Mouse (Mus musculus) hindbrain, embryonic 12.5 days (tissue): ENCODE results near the gene Rsf1. TPM values are rescaled to one million over a fixed set of nuclear protein-coding genes. Genes with fewer than 3 reads are reported as not detected.
A peak's percentile ranks its signal among the peaks of the same experiment; 100 is the strongest.

Source experiments
- ATAC-seq: fragments of 200-750 bp; cut with Nextera tagmentation; 2 replicates; pipeline ENCODE4 v1.8.0; 2017; ENCODE audit warnings: moderate TSS enrichment; ENCODE audit not compliant: low FRiP score
- H3K27ac ChIP-seq: fragments of 300-500 bp; sonication (generic); 2 replicates; pipeline ENCODE4 v1.5.1; 2016; ENCODE audit warnings: mild to moderate bottlenecking
- H3K27me3 ChIP-seq: fragments of 300-500 bp; sonication (generic); 2 replicates; pipeline ENCODE4 v1.6.1; 2016; ENCODE audit warnings: mild to moderate bottlenecking
- H3K36me3 ChIP-seq: fragments of 300-500 bp; sonication (generic); 2 replicates; pipeline ENCODE4 v1.6.1; 2016; ENCODE audit warnings: mild to moderate bottlenecking
- H3K4me1 ChIP-seq: fragments of 300-500 bp; sonication (generic); 2 replicates; pipeline ENCODE4 v1.6.1; 2016
- H3K4me2 ChIP-seq: fragments of 300-500 bp; sonication (generic); replicated peaks from 2 replicates; pipeline ENCODE4 v1.6.1; 2016; ENCODE audit warnings: mild to moderate bottlenecking
- H3K4me3 ChIP-seq: fragments of 300-500 bp; sonication (generic); 2 replicates; pipeline ENCODE4 v1.5.1; 2016; ENCODE audit warnings: mild to moderate bottlenecking
- H3K9ac ChIP-seq: fragments of 300-500 bp; sonication (generic); 2 replicates; pipeline ENCODE4 v1.6.1; 2016; ENCODE audit warnings: mild to moderate bottlenecking, moderate library complexity
- H3K9me3 ChIP-seq: fragments of 300-500 bp; sonication (generic); replicated peaks from 2 replicates; pipeline ENCODE4 v1.6.1; 2016; ENCODE audit warnings: mild to moderate bottlenecking
- WGBS: fragments of 180-500 bp; shearing (Covaris S2); methylation state at CpG from one replicate; pipeline ENCODE4 v1.1.7; 2016; 5-methylcytosine and 5-hydroxymethylcytosine counted together
- polyA plus RNA-seq: library from polyadenylated mRNA; unstranded; fragments of >200 nt; fragmentation: Nextera tagmentation; extraction: Ambion mirVana; gene quantifications from 2 replicates; pipeline ENCODE4 v1.2.1, GENCODE M21; 2016

Rsf1 gene
- polyA plus RNA-seq, 1 experiment from 2014 or later: 33.2 TPM

DNA sequence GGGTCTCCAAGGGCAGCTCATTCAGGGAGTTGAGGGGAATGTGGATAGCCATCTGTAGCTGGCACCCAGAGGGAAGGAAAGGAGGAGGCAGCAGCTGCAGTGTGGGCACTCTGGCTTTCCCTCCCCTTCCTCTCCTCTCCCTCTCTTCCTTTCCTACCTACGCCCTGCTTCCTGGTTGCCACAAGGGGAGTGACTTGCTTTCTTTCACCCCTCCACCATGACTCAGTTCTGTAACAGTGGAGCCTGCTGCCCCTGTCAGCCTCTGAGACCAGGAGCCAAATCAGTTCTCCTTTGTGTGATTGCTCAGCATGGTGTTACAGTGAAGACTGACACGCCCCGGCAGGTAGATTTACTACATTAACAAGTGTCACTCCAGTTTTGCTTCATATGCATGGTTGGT is 129.5 kb downstream of the Rsf1 start:
- no peaks in the 10 kb centered on the region for H3K9me3 ChIP-seq
- peaks cover 25% of the 10 kb centered on the region for H3K36me3 ChIP-seq
- H3K27ac ChIP-seq: no peak overlapping the region
- no peak for ATAC-seq
- no peak overlapping the region for H3K9ac ChIP-seq
- H3K4me2 ChIP-seq: no peak overlapping the region
- H3K4me3 ChIP-seq: no peak overlapping the region
- H3K4me1 ChIP-seq: no peaks in the 10 kb centered on the region
- 89% methylated on average over 3 of the region's 3 CpGs for WGBS
- no peaks in the 10 kb centered on the region for H3K27me3 ChIP-seq

DNA sequence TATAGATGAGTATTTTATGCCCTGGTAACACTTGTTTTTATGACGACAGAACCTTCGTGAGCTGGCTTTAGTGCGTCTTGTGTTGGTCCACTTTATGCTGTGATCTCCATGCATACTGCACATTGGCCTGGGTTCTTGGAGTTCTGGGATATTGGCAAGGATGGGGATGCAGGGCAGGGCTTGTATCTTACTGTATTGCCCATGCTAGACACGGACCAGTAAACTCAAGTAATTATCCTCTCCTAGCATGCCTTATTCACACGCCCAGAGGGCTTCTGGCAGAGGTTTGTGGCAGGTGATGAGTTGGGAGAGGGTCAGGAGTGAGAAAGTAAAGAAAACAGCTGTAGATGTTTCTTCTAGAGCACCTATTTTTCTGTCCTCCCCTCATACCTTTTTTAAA is 135.0 kb downstream of the Rsf1 start:
- WGBS: 96% methylated on average over 5 of the region's 5 CpGs
- ATAC-seq: no peak
- Histone ChIP-seq H3K27me3 (no peaks in the 10 kb centered on the region), H3K9ac (no peak overlapping the region), H3K4me1 (no peaks in the 10 kb centered on the region), H3K27ac (no peak overlapping the region), H3K9me3 (no peaks in the 10 kb centered on the region), H3K4me3 (no peak overlapping the region), H3K36me3 (peaks cover 70% of the 10 kb centered on the region), H3K4me2 (no peak overlapping the region)

DNA sequence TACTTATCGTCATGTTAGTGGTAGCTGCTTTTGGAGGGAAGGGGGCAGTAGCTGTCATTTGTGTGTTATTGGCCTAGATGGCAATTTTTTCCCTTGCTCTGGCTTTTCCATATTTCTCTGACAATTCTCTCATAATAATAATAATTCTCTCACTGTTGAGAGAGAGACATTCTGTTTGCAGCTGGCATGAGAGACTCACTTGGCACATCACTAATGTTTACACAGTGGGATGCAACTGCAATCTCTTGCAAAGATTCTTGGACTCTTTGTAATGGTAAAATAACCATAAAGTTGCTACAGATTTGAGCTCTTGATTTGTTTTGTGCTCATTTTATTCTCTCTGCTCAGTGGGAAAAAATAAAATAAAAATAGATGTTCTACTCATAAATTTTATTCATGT is 137.6 kb downstream of the Rsf1 start:
- Histone ChIP-seq H3K9me3 (no peaks in the 10 kb centered on the region), H3K9ac (no peak overlapping the region), H3K4me1 (no peaks in the 10 kb centered on the region), H3K36me3 (peaks cover 73% of the 10 kb centered on the region), H3K4me3 (no peak overlapping the region), H3K4me2 (no peak overlapping the region), H3K27me3 (no peaks in the 10 kb centered on the region), H3K27ac (no peak overlapping the region)
- no peak for ATAC-seq
- WGBS: 96% methylated on average over 1 of the region's 1 CpGs

DNA sequence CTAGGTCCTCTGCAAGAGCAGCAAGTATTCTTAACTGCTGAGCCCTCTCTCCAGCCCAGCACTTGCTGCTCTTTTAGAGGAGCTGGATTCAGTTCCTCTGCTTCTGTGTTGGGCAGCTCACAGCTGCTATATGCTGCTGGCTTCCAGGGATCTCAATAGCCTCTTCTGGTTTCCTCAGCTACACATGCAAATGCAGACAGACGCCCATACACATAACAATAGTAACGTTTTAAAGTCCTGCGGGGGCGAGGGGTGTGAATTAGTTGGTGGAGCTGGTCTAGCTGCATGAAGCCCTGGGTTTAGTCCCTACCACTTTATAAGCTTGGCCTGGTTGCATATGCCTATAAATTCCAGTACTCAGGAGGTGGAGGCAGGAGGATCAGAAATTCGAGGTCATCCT is 139.4 kb downstream of the Rsf1 start:
- Histone ChIP-seq H3K27me3 (no peaks in the 10 kb centered on the region), H3K4me2 (no peak overlapping the region), H3K36me3 (peaks cover 61% of the 10 kb centered on the region), H3K27ac (no peak overlapping the region), H3K9me3 (no peaks in the 10 kb centered on the region), H3K4me1 (no peaks in the 10 kb centered on the region), H3K4me3 (no peak overlapping the region), H3K9ac (no peak overlapping the region)
- WGBS: 69% methylated on average over 5 of the region's 5 CpGs
- no peak for ATAC-seq

DNA sequence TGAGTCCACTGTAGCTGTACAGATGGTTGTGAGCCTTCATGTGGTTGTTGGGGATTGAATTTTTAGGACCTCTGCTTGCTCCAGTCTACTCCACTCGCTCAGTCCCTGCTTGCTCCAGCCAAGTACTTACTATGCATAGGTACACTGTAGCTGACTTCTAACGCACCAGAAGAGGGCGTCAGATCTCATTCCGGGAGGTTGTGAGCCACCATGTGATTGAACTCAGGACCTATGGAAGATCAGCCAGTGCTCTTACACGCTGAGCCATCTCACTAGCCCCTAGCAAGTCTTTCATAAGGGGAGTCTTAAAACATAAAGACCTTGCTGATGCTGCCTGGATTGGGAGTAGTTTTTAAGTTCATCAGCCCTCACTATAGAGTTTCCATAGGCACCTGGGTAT is 140.4 kb downstream of the Rsf1 start:
- Histone ChIP-seq H3K4me1 (no peaks in the 10 kb centered on the region), H3K9ac (no peak overlapping the region), H3K4me2 (no peak overlapping the region), H3K9me3 (no peaks in the 10 kb centered on the region), H3K27me3 (no peaks in the 10 kb centered on the region), H3K4me3 (no peak overlapping the region), H3K36me3 (peaks cover 50% of the 10 kb centered on the region), H3K27ac (no peak overlapping the region)
- WGBS: 83% methylated on average over 5 of the region's 5 CpGs
- ATAC-seq: no peak

DNA sequence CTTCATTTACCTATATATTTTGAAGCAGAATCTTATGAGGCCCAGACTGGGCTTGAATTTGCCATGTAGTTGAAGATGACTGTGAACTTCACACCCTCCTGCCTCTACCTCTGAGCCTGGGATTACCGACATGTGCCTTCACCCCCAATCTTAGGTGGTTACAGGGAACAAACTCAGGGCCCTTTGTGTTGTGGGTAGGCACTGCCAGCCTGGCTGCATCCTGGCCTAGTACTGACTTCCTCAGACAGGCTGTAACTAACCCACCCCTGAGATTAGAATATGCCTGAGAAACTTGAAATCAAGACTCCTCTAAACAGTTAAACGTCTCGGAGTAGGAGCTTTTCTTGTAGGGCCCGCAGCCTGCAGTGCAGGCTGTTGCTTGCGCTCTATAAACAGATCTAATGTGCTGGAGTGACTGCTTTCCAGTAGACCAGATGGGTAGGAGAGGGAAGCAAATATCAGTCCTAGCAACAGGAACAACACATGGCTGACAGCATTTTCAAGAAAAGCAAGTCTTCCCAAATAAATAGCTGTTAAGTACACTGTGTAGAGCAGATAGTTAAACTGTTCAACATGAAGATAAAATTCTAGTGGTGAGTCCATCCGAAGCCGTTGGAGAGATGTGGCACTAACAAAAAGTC is 142.7 kb downstream of the Rsf1 start:
- H3K4me3 ChIP-seq: no peak overlapping the region
- no peak overlapping the region for H3K9ac ChIP-seq
- H3K27ac ChIP-seq: no peak overlapping the region
- ATAC-seq: no peak
- H3K9me3 ChIP-seq: no peaks in the 10 kb centered on the region
- H3K36me3 ChIP-seq: peaks cover 32% of the 10 kb centered on the region
- no peaks in the 10 kb centered on the region for H3K4me1 ChIP-seq
- no peak overlapping the region for H3K4me2 ChIP-seq
- no peaks in the 10 kb centered on the region for H3K27me3 ChIP-seq
- 93% methylated on average over 7 of the region's 7 CpGs for WGBS

DNA sequence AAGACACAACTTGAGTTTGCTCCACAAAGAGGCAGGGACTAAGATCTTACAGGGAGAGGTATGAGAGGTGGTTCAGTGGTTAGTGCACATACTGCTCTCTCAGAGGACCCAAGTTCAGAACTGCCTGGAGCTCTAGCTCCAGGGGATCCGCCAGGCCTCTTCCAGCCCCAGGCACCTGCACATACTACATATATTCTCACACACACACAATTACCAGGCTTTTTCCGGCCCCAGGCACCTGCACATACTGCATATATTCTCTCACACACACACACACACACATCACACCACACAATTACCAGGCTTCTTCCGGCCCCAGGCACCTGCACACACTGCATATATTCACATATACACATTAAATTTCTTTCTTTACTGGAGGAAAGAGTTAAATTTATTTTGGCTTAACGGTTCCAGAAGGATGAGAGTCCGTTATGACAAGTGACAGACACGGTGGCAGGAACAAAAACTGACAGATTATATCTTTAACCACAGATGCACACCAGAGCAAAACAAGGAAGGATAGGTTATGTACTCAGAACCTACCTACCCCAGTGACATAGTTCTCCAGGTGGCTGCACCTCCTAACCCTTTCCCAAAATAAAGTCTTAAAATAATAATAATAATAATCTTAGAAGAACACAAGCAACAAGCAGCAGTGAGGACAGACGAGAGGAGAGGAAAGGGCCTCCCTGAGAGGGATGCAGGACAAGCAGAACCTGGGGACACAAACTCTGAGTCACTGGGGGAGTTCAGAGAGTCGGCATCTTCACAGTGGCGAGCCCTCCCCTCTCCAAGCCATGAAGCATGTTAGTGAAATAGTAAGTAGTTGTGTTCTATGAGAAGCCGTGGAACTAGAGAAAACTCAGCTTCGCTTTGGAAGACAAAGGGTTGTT is 144.2 kb downstream of the Rsf1 start:
- no peak for ATAC-seq
- no peak overlapping the region for H3K9ac ChIP-seq
- H3K9me3 ChIP-seq: no peaks in the 10 kb centered on the region
- H3K4me2 ChIP-seq: no peak overlapping the region
- H3K27ac ChIP-seq: no peak overlapping the region
- H3K4me3 ChIP-seq: no peak overlapping the region
- 90% methylated on average over 11 of the region's 11 CpGs for WGBS
- H3K27me3 ChIP-seq: no peaks in the 10 kb centered on the region
- peaks cover 18% of the 10 kb centered on the region for H3K36me3 ChIP-seq
- H3K4me1 ChIP-seq: peaks cover 3% of the 10 kb centered on the region

DNA sequence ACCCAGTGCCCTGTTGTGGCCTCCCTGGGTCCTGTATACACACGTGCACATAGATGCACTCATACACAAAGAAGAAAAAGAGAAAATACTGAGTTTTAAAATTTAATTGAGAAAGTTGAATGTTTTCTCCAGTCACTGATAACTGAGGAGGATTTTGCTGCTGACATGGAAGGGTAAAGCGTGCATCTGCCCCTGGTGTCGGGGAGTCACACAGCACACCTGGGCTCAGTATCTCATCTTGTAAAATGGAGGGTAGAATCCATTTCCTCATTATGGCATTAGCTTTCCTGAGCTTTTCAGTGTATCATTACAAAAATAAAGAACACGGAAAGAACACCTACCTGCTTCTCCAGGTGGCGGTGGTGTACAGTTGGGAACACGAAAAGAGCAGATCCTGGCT is 145.7 kb downstream of the Rsf1 start:
- Histone ChIP-seq H3K4me2 (no peak overlapping the region), H3K27me3 (no peaks in the 10 kb centered on the region), H3K9me3 (no peaks in the 10 kb centered on the region), H3K9ac (no peak overlapping the region), H3K36me3 (peaks cover 5% of the 10 kb centered on the region; the same call in 1 of the 2 replicates), H3K4me3 (no peak overlapping the region), H3K27ac (no peak overlapping the region), H3K4me1 (peaks cover 9% of the 10 kb centered on the region)
- WGBS: over 99% methylated on average over 6 of the region's 6 CpGs
- no peak for ATAC-seq

DNA sequence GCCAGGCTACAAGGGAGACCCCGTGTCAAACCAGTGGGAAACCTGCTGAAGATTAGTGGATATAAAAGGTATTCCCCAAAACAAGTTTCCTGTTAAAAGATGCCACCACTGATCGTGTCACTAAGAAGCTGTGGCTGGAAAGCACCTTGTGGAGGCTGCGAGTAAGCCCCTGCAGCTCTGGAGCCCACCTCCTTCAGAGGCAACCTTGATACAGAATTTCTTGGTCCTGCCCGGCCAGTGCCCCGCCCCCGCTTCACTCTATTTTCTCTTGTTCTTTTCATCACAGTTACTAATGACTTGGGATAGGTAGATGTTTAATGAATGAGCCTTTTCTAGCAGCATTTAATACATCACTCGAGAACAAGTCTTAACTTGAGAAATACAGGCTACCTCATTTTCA is 146.4 kb downstream of the Rsf1 start:
- Histone ChIP-seq H3K27me3 (no peaks in the 10 kb centered on the region), H3K9ac (no peak overlapping the region), H3K36me3 (no peaks in the 10 kb centered on the region), H3K9me3 (no peaks in the 10 kb centered on the region), H3K4me1 (peaks cover 9% of the 10 kb centered on the region), H3K27ac (no peak overlapping the region), H3K4me2 (no peak overlapping the region), H3K4me3 (no peak overlapping the region)
- no peak for ATAC-seq
- WGBS: 85% methylated on average over 7 of the region's 7 CpGs

DNA sequence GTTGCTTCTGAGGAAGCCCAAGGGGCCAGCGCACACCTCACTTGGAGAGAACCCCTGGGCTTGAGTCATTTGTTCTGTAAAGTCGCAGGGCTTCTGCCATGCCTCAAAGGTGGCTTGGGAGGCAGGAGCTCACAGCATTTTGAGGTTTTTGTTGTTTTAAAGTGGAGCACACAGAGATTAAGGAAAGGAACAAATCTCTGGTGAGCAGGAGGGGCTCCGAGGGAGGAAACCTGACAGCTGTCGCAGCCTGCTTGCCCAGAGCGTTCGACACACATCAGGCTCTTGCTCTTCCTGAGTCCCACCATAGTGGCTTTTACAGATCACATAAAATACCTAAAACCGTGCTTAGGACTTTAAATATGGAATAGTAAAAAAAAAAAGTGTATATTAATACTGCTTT is 147.1 kb downstream of the Rsf1 start:
- Histone ChIP-seq H3K9me3 (no peaks in the 10 kb centered on the region), H3K4me3 (no peak overlapping the region), H3K27ac (no peak overlapping the region), H3K9ac (no peak overlapping the region), H3K36me3 (no peaks in the 10 kb centered on the region), H3K4me1 (peaks cover 9% of the 10 kb centered on the region), H3K27me3 (no peaks in the 10 kb centered on the region), H3K4me2 (no peak overlapping the region)
- ATAC-seq: no peak
- 74% methylated on average over 7 of the region's 7 CpGs for WGBS

DNA sequence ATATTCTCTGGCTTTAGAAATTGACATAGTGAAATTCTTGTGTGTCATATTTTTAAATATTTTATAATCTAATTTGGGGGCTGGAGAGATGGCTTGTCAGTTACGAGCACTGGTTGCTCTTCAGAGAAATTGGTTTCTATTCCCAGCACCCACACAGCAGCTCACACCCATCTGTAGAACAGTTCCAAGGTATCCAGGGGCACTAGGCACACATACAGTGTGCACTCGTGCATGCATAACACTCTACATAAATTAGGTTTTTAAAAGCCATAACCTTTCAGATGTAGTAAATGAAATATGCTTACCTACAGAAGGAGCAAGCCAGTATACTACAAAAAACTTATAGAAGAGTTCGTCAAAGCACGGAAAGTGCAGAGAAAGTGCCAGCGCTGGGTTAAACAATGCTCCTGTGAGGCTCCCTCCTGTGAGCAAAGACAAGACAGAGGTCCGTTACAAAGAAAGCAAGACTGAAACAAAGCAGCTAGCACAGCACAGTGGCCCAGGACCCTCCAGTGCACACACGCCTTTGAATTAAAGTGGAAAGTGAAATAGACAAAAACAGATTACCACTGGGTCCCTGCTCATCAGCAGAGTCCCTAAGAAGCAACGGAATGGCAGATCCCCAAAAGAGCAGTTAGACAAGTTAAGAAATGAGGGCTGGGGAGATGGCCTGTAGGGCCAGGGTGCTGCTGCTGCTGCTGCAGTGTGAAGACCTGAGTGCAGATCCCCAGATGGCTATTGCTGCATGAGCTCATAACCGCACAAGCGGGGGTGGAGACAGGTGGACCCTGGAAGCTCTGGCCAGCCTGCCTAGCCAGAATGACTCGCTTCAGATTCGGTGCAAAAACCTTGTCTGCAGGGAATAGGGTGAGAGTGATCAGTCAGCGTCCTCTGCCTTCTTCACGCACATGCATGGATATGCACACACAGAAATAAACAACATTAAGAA is 149.3 kb downstream of the Rsf1 start:
- Histone ChIP-seq H3K27me3 (no peaks in the 10 kb centered on the region), H3K36me3 (no peaks in the 10 kb centered on the region), H3K27ac (no peak overlapping the region), H3K4me3 (no peak overlapping the region), H3K4me2 (no peak overlapping the region), H3K9me3 (no peaks in the 10 kb centered on the region), H3K9ac (no peak overlapping the region), H3K4me1 (peaks cover 9% of the 10 kb centered on the region)
- peak; percentile 55; the same call in 1 of the 2 replicates for ATAC-seq
- 30% methylated on average over 14 of the region's 14 CpGs for WGBS

DNA sequence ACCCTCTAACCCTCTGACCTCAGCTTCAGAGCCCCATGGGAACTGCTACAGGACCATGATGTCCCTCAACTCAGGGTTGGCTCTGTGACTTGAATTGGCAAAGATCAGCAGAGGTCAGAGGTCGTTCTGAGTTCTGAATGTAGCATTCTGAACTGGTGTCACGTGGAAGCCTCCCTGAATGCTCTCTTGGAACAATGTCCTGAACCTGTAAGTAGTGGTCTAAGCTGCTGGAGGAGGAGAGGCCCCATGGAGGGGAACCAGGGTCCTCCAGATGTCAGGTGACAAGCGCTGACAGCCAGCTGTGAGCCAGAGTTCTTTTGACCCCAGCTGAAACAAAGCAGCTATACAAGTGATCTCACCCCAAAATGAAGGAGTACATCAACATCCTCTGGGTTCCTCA is 150.7 kb downstream of the Rsf1 start:
- H3K4me1 ChIP-seq: peaks cover 9% of the 10 kb centered on the region
- WGBS: 27% methylated on average over 3 of the region's 3 CpGs
- H3K36me3 ChIP-seq: no peaks in the 10 kb centered on the region
- H3K9me3 ChIP-seq: no peaks in the 10 kb centered on the region
- H3K4me3 ChIP-seq: no peak overlapping the region
- ATAC-seq: no peak
- no peak overlapping the region for H3K27ac ChIP-seq
- no peak overlapping the region for H3K4me2 ChIP-seq
- no peak overlapping the region for H3K9ac ChIP-seq
- no peaks in the 10 kb centered on the region for H3K27me3 ChIP-seq
